Mouse (Mus musculus) kidney, postnatal 0 days (tissue): ENCODE data around the gene Slc2a9. TPM values are rescaled to one million over a fixed set of nuclear protein-coding genes. Genes with fewer than 3 reads are reported as not detected.

Source experiments
- ATAC-seq: fragments of 200-750 bp; cut with Nextera tagmentation; replicated peaks from 2 replicates; pipeline ENCODE4 v1.8.0; 2017; ENCODE audit warnings: low read depth, moderate number of reproducible peaks, moderate TSS enrichment, moderate library complexity; ENCODE audit not compliant: low FRiP score
- DNase-seq: peaks from one replicate; pipeline ENCODE4 v3.0.0-alpha.2; 2016; ENCODE audit warnings: low spot score
- H3K27ac ChIP-seq: fragments of 300-500 bp; sonication (generic); 2 replicates; pipeline ENCODE4 v1.5.1; 2014; ENCODE audit warnings: mild to moderate bottlenecking
- H3K27me3 ChIP-seq: fragments of 300-500 bp; sonication (generic); 2 replicates; pipeline ENCODE4 v1.6.1; 2014; ENCODE audit warnings: low read length, mixed read lengths; ENCODE audit not compliant: insufficient read depth
- H3K36me3 ChIP-seq: fragments of 300-500 bp; sonication (generic); 2 replicates; pipeline ENCODE4 v1.6.1; 2014; ENCODE audit warnings: low read length, mixed read lengths; ENCODE audit not compliant: insufficient read depth
- H3K4me1 ChIP-seq: fragments of 300-500 bp; sonication (generic); replicated peaks from 2 replicates; pipeline ENCODE4 v1.6.1; 2014; ENCODE audit warnings: antibody characterized with exemption, low read length, mixed read lengths; ENCODE audit not compliant: insufficient read depth
- H3K4me2 ChIP-seq: fragments of 300-500 bp; sonication (generic); 2 replicates; pipeline ENCODE4 v1.6.1; 2014; ENCODE audit warnings: mild to moderate bottlenecking, low read length, moderate library complexity, mixed read lengths
- H3K4me3 ChIP-seq: fragments of 300-500 bp; sonication (generic); replicated peaks from 2 replicates; pipeline ENCODE4 v1.5.1; 2014; ENCODE audit warnings: low read depth, low read length
- H3K9ac ChIP-seq: fragments of 300-500 bp; sonication (generic); 2 replicates; pipeline ENCODE4 v1.6.1; 2014; ENCODE audit warnings: low read depth, low read length
- H3K9me3 ChIP-seq: fragments of 300-500 bp; sonication (generic); replicated peaks from 2 replicates; pipeline ENCODE4 v1.6.1; 2016; ENCODE audit warnings: low read length, inconsistent platforms, mixed read lengths
- CTCF ChIP-seq: IDR thresholded peaks from 2 replicates; pipeline ENCODE4 v1.5.1; 2016; ENCODE audit warnings: antibody characterized with exemption, low read depth, mild to moderate bottlenecking, moderate library complexity
- WGBS: fragments of 180-500 bp; shearing (Covaris S2); extraction: QIAGEN DNeasy Blood & Tissue Kit; methylation state at CpG from one replicate; pipeline ENCODE4 v1.1.7; 2014; 5-methylcytosine and 5-hydroxymethylcytosine counted together
- polyA plus RNA-seq: library from polyadenylated mRNA; unstranded; fragments of >200 nt; fragmentation: Nextera tagmentation; extraction: Ambion mirVana; gene quantifications from 2 replicates; pipeline ENCODE4 v1.2.1, GENCODE M21; 2015

Gene Slc2a9
- polyA plus RNA-seq, 1 experiment from 2014 or later: 3.5 TPM

GRCm38 (mm10) chr5:38418799-38419198 is 84.1 kb downstream of the Slc2a9 start:
- DNase-seq (no peak), ATAC-seq (no peak)
- Histone ChIP-seq H3K27me3 (no peaks in the 10 kb centered on the region), H3K4me2 (no peak overlapping the region), H3K36me3 (no peaks in the 10 kb centered on the region), H3K4me1 (no peaks in the 10 kb centered on the region), H3K9ac (no peak overlapping the region), H3K4me3 (no peak overlapping the region), H3K27ac (no peak overlapping the region), H3K9me3 (no peaks in the 10 kb centered on the region)
- 94% methylated on average over 6 of the region's 6 CpGs for WGBS
- TF ChIP-seq CTCF: no peak

- Histone ChIP-seq H3K27me3 (no peaks in the 10 kb centered on the region), H3K4me1 (no peaks in the 10 kb centered on the region), H3K9ac (no peak overlapping the region), H3K4me2 (no peak overlapping the region), H3K36me3 (no peaks in the 10 kb centered on the region), H3K9me3 (no peaks in the 10 kb centered on the region), H3K4me3 (no peak overlapping the region), H3K27ac (no peak overlapping the region)
- no peak for DNase-seq
- TF ChIP-seq CTCF: no peak
- no peak for ATAC-seq
- WGBS: 29% methylated on average over 3 of the region's 3 CpGs
Observed at GRCm38 (mm10) chr5:38403612-38404011, 99.3 kb downstream of the Slc2a9 start.

GRCm38 (mm10) chr5:38402288-38402687 is 100.7 kb downstream of the Slc2a9 start:
- Histone ChIP-seq H3K9ac (no peak overlapping the region), H3K4me3 (no peak overlapping the region), H3K4me2 (no peak overlapping the region), H3K4me1 (no peaks in the 10 kb centered on the region), H3K27me3 (no peaks in the 10 kb centered on the region), H3K9me3 (no peaks in the 10 kb centered on the region), H3K36me3 (no peaks in the 10 kb centered on the region), H3K27ac (no peak overlapping the region)
- no peak for ATAC-seq
- WGBS: 87% methylated on average over 3 of the region's 3 CpGs
- no peak for DNase-seq
- TF ChIP-seq CTCF: no peak

GRCm38 (mm10) chr5:38388857-38389256 is 114.1 kb downstream of the Slc2a9 start:
- Histone ChIP-seq H3K4me1 (no peaks in the 10 kb centered on the region), H3K4me3 (no peak overlapping the region), H3K36me3 (no peaks in the 10 kb centered on the region), H3K4me2 (no peak overlapping the region), H3K9me3 (no peaks in the 10 kb centered on the region), H3K27me3 (no peaks in the 10 kb centered on the region), H3K27ac (no peak overlapping the region), H3K9ac (no peak overlapping the region)
- ATAC-seq (no peak), DNase-seq (no peak)
- WGBS: 16% methylated on average over 2 of the region's 2 CpGs
- TF ChIP-seq CTCF: no peak

- WGBS: 12% methylated on average over 10 of the region's 10 CpGs
- H3K9ac ChIP-seq: no peak overlapping the region
- H3K36me3 ChIP-seq: no peaks in the 10 kb centered on the region
- no peak for ATAC-seq
- DNase-seq: no peak
- H3K4me1 ChIP-seq: no peaks in the 10 kb centered on the region
- H3K27ac ChIP-seq: no peak overlapping the region
- no peaks in the 10 kb centered on the region for H3K27me3 ChIP-seq
- no peak overlapping the region for H3K4me3 ChIP-seq
- peak overlapping the region; percentile 13; the same call in 1 of the 2 replicates for H3K4me2 ChIP-seq
- no peak for TF ChIP-seq CTCF
- no peaks in the 10 kb centered on the region for H3K9me3 ChIP-seq
Observed at GRCm38 (mm10) chr5:38388420-38388823, 114.5 kb downstream of the Slc2a9 start.

GRCm38 (mm10) chr5:38379970-38380369 is 123.0 kb downstream of the Slc2a9 start:
- H3K4me3 ChIP-seq: no peak overlapping the region
- no peak overlapping the region for H3K9ac ChIP-seq
- 94% methylated on average over 5 of the region's 5 CpGs for WGBS
- H3K4me2 ChIP-seq: no peak overlapping the region
- no peaks in the 10 kb centered on the region for H3K4me1 ChIP-seq
- ATAC-seq (no peak), DNase-seq (no peak)
- H3K27me3 ChIP-seq: no peaks in the 10 kb centered on the region
- TF ChIP-seq CTCF: no peak
- H3K9me3 ChIP-seq: no peaks in the 10 kb centered on the region
- no peaks in the 10 kb centered on the region for H3K36me3 ChIP-seq
- H3K27ac ChIP-seq: no peak overlapping the region

GRCm38 (mm10) chr5:38372369-38372768 is 130.6 kb downstream of the Slc2a9 start:
- WGBS: 22% methylated on average over 5 of the region's 5 CpGs
- no peaks in the 10 kb centered on the region for H3K27me3 ChIP-seq
- H3K9me3 ChIP-seq: no peaks in the 10 kb centered on the region
- no peak overlapping the region for H3K4me3 ChIP-seq
- H3K4me1 ChIP-seq: no peaks in the 10 kb centered on the region
- no peak overlapping the region for H3K27ac ChIP-seq
- H3K9ac ChIP-seq: no peak overlapping the region
- no peak for ATAC-seq
- H3K36me3 ChIP-seq: no peaks in the 10 kb centered on the region
- peak; percentile 22 for DNase-seq
- TF ChIP-seq CTCF: no peak
- H3K4me2 ChIP-seq: no peak overlapping the region
